Mouse (Mus musculus): Measurements from ENCODE around the gene Mthfs.

- no peak for TF ChIP-seq CTCF (IDR thresholded peaks at IDR 0.05; ENCODE audit: low read depth)
- TF ChIP-seq EP300 (IDR thresholded peaks at IDR 0.05; ENCODE audit: low read depth), result no peak
These were observed 98.7 kb downstream of the Mthfs start for GRCm38 (mm10) chr9:89309195-89309535.
